Mouse (Mus musculus) layer of hippocampus, postnatal 10 days (tissue): Measurements from ENCODE around the gene Zfp341. TPM values are rescaled to one million over a fixed set of nuclear protein-coding genes. Genes with fewer than 3 reads are reported as not detected.

ENCODE experiments used
- DNase-seq, 2 experiments: peaks; one replicate each; pipeline ENCODE4 v3.0.0; 2021; ENCODE audit warnings: low spot score in 2 of 2
- total RNA-seq, 2 experiments: library from RNA; stranded (reverse); gene quantifications; 2 replicates each; pipeline ENCODE4 v1.2.3; 2021

The Zfp341 gene
- total RNA-seq, 2 experiments from 2014 or later = 9.8 to 12.2 TPM

- no peak for DNase-seq
Observed at GRCm38 (mm10) chr2:154633039-154633742, 20.1 kb downstream of the Zfp341 start.

GRCm38 (mm10) chr2:154633876-154634644 lies 21.0 kb downstream of the Zfp341 start:
- no peak for DNase-seq

GRCm38 (mm10) chr2:154635826-154636225 lies 22.7 kb downstream of the Zfp341 start:
- no peak for DNase-seq

DNA sequence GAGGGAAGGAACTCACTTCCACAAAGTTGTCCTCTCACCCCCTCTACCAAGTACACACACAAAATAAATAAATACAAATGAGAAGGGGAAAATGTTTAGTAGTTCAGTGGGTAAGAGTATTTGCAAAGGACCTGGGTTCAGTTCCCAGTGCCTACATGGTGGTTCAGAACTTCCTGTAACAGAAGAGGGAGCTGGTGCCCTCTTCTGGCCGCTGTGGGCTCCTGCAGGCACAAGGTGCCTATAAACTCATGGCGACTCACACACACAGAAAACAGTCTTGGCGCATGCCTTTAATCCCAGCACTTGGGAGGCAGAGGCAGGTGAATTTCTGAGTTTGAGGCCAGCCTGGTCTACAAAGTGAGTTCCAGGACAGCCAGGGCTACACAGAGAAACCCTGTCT lies 25.4 kb downstream of the Zfp341 start:
- no peak for DNase-seq

DNA sequence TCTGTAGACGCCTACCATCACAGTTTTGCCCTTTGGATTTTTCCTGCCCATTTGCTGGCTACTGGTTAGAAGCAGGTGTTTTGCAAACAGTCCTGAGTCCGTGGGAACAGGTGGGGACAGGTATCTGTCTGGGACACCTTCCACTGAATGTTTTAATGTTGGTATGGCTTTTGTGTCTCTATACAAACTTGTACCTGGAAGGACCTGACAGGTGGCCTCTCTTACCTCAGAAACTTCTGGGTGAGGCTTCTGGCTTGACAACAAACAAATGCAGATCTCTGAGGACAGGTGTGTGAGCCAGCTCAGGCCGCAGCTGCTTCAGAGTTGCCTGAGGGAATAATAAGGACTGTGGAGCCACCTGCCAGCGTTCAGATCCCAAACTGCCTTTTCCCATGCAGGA lies 26.0 kb downstream of the Zfp341 start:
- DNase-seq = no peak

DNA sequence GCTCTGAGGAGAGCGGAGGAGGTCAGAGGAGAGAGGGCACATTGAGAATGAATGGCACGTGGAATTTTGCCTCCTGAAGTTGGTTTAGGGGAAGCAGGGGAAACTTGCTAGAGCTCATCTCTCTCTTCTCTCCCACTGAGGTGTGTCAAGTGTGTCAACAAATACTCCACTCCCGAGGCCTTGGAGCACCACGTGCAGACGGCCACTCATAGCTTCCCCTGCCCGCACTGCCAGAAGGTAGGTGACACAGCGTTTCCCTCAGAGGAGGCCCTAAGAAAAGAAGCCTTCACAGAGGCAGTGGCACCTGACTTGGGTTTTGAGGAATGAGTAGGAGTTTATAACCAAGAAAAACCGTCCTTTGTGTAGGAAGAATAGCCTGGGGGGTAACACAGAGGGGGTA lies 28.1 kb downstream of the Zfp341 start:
- DNase-seq = no peak

DNA sequence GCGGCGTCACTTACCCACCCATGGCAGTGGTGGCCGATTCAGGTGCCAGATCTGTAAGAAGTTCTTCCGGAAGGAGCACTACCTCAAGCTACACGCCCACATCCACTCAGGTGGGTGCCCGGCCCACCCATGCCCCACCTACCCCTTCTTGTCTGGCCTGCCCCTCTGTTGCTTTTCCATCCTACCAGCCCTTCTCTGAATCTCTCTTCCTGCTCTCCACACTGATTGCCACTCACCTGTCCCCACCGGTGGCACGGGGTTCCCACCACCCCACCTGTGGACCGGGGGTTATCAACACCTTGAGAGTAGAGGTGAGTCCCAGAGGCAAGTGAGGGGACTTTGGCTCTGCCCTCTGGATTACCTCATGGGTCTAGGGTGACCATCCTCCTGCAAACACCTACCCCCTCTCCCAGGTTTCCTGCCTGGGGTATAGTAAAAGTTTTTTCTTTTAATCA lies 28.9 kb downstream of the Zfp341 start:
- DNase-seq = no peak

DNA sequence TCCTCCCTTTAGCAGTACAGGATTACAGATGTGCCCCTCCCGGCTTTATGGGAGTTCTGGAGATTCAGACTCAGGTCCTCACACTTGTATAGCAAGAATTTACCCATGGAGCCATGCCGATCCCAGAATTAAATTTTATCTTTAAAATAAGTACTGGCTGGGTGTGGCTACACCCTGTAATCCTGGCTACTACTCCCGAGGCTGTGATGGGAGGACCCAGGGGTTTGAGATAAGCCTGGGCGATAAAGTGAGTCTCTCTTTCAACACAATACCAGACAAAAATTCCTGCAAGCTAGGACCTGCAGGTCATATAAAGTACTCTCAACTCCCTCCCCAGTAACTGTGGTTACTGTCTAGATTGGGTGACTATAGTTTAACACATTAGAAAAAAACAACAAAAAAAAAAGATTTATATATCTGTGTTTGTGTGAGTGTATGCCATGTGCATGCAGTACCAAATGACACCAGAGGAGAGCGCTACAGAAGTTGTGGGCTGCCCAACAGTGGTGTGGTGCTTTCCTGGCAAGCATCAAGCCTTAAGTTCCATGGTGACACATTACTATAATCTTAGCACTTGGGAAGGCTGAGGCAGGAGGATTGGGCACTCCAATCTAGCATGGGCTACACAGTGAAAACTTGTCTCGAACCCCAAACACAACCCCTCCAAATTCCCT lies 29.8 kb downstream of the Zfp341 start:
- no peak for DNase-seq

GRCm38 (mm10) chr2:154646634-154647033 lies 33.5 kb downstream of the Zfp341 start:
- peak; percentile 49 to 54 for DNase-seq

DNA sequence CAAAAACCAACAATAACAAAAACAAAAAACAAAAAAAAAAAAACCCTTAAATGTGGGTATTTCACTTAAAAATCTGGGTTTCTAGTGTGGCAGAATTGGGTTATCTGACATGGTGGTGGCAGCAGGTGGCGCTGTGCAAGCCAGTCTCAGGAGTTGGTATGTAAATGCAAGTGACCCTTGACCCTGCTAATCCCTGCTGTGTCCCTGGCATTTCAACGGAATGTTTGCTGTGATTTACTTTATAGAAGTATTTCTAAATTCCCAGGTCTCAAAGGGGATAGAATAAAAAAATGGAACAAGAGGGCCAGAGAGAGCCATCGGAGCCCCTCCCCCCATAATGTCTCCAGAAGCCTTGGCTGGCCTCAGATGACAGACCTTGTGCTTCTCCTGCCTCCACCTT lies 35.0 kb downstream of the Zfp341 start:
- DNase-seq = no peak

GRCm38 (mm10) chr2:154650404-154650803 lies 37.3 kb downstream of the Zfp341 start:
- no peak for DNase-seq

DNA sequence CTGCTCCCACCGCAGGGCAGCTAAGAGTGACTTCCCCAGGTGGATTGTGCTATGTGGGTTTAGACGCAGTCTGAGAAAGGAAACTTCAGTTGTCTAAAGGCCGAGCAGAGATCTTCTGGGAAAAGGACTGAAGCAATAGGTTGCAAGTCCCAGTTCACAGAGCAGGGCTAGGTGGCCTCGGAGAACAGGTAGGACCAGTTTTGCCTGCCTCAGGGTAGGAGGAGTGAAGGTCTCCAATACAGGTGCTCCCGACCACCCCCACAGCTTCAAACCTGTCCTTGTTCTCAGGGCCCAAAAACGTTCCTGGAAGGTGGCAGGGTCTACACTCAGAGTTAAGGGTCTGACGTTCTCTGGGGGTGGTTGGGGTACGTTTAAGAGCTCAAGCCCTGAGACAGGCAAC lies 38.3 kb downstream of the Zfp341 start, which contains the start of gene Chmp4b:
TSS of gene Chmp4b (plus strand) at position 343 of the 400 bp plus-strand sequence.
- no peak for DNase-seq

DNA sequence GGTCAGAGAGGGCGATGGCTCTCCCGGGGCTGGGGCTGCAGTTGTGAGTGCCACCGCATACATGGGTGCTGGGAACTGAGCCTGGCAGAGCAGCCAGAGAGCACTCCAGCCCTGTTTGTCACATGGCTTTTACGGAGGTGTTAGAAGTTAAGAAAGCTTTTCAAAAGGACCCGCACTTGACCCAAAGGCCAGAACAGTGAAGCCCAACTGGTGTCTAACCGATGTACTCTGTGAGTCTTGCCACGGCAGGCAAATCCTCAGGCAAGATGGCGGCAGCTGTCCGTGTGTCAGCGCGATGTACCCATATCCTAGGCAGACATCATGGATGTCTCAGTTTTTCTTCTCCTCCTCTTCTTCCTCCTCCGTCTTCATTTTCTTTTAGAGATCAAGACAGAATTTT lies 41.9 kb downstream of the Zfp341 start:
- no peak for DNase-seq

DNA sequence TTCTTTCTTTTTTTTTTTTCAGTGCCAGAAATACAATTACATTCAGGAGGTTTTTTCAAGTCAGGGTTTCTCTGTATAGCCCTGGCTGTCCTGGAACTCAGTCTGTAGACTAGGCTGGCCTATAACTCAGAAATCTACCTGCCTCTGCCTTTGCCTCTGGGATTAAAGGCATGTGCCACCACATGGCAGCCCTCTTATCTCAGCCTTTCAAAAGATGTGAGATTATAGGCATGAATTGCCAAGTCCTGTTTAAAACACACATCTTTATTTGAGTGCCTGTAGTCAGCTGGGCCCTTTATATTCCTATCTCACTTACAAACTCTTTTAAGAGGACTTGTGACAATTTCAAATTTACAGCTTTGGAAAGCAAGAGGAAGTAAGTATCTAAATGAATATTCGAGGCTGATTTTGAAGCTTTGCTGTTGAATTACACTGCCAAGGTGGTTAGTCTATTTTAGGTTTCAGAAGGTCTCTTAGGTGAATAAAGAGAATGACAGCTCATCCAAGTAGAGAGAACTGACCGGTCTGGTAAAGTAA lies 42.8 kb downstream of the Zfp341 start:
- no peak for DNase-seq

DNA sequence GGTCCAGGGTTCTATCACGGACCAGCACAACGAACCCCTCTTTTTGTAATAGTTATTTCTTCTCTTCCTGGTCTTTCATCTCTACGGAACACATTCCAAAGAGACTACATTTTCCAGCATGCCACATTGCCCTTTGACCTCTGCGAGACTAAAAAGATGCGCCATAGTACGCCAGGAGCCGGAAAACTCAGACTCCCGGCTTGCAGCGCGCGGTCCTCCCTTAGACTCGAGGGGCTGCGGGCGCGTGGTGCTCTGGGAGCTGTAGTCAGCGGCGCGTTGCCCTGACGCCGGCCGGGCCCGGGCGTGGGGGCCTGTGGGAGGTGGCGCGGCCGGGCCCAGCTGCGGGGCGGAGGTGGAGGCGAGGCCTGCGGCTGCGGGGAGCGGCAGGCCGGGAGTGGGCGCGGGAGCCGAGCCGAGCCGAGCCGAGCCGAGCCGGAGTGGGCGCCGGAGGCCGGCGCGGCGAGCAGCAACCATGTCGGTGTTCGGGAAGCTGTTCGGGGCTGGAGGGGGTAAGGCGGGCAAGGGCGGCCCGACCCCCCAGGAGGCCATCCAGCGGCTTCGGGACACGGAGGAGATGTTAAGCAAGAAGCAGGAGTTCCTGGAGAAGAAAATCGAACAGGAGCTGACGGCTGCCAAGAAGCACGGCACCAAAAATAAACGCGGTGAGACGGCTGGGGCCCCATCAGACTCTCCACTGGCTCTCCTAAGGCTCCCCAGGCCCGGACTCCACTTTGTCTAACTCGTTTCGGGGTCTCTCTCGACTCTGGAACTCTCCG lies 43.8 kb downstream of the Zfp341 start:
- DNase-seq = peak; percentile 95 to 98

- DNase-seq = peak in 1 of 2 experiments; percentile 15
Observed at GRCm38 (mm10) chr2:154657486-154658237, 44.6 kb downstream of the Zfp341 start.

DNA sequence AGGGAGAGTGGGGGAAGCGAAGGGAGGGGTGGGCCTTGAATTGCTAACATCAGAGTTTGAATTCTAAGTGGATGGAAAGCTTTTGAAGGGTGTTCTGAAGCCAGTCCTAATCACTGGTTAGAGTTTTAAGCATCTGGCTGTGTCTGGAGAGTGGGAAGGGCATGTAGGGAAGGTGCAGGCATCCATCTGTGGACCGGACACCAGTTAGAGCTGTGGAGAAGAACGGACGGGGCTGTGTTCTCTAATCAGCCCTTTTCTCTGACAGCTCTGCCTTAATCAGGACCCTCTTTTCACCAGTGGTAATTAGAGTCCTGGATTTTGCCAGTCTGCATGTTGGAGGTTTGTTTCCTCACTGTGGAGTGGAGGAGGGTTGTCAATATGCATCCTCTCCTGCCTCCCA lies 46.0 kb downstream of the Zfp341 start:
- peak in 1 of 2 experiments; percentile 16 for DNase-seq

DNA sequence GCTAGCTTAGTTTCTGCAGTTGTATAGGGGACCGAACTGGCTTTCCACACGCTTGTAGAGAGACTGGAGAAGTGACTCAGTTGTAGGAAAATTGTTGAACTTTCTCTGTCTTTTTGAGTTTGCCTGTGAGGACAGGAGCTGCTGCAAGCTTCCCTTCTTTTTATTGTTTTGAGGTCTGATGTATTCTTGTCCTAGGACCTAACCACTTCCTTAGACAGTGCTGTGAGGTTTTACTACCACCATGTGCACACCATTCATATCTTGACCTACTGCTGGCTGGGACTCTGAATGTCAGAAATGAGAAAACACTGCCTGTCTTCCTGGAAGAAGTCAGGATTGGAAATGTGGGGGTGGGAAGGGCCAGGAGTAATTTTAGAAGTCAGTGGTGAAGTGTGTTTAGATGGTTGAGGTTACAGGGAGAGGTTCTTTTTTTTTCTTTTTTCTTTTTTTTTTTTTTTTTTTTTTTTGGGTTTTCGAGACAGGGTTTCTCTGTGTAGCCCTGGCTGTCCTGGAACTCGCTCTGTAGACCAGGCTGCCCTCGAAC lies 46.5 kb downstream of the Zfp341 start:
- DNase-seq = no peak

GRCm38 (mm10) chr2:154668680-154669079 lies 55.6 kb downstream of the Zfp341 start:
- no peak for DNase-seq

DNA sequence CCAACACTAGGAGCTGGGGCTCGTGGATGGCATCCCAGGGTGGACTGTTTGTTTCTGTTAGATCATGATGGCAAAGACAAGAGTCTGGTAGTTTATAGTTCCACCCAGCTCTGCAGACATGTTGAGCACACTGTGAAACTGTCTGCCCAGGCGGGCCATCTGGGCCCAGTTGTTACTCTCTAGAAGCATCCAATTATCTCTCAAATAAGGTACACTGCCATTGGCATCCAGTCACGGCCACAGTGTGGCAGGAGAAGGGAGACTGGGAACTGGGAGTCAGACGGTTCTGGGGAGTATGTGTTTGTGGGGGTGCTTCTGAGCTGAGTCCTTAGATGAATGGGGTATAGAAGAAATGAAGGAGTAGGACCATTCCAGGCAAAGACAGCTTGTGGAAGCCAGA lies 57.0 kb downstream of the Zfp341 start:
- DNase-seq = peak; percentile 41 to 60
